Mouse (Mus musculus) cerebellum, adult 9-11 months (tissue): ENCODE results near the gene Htr1d.

Source experiments
- DNase-seq: peaks from one replicate; pipeline ENCODE4 v3.0.0; 2022

Gene Htr1d

DNA sequence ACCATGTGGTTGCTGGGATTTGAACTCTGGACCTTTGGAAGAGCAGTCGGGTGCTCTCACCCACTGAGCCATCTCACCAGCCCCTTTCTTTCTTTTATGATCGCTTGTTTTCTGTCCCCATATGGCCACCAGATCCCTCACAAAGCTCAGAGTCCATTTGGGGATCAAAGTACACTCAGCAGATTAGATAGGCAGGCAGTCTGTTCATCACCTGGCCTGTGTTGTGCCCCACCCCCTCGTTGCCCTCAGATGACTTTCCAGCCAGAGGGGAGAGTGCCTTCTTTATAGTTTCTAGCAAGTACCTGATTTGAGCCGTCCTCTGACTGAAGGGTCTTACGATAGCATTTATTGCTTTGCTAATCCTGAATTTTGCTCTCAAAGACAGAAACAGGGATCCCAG is 29.5 kb downstream of the Htr1d start:
- no peak for DNase-seq

DNA sequence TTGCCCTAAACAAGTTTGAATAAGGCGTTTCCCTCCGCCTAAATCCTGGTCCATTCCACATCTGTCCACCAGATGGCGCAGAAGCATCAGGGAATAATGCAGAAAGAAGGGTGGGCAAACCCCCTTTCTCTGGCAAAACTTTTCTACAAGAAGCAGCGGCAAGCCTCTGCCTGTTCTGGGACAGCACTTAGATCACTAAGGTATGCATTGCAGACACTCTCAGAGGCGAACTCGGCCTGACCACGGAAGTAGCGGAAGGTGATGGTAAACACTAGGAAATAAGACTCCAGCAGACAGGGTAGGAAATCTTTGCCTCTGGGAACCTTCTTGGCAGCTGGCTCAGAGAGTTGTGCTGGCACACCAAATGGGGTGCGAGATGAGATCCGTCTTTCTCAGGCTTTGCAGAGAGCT is 31.5 kb downstream of the Htr1d start:
- DNase-seq = peak; percentile 61

DNA sequence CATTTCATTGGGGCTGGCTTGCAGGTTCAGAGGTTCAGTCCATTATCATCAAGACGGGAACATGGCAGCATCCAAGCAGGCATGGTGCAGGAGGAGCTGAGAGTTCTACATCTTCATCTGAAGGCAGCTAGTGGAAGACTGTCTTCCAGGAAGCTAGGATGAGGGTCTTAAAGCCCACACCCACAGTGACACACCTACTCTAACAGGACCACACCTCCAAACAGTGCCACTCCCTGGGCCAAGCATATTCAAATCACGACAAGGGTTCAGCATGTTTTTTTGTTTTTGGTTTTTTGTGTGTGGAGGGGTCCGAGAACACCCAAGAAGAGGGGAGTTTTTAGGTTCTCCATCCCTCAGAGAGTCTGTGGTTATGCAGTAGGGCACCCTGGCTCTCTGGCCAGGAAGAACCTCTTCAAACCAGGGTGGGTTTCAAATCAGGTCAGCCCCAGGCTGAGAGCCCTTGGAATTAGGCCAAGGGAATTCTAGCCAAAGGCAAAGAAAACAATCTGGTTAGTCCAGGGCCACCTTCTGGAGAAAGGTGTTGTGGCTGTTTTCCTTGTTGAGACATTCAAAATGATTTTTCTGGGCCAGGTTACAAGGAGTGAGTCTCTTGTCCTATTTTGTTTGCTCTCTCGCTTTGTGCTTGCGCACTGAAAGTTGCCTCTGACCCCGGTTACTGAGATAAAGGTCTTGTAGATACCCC is 33.3 kb downstream of the Htr1d start:
- DNase-seq = peak; percentile 44

DNA sequence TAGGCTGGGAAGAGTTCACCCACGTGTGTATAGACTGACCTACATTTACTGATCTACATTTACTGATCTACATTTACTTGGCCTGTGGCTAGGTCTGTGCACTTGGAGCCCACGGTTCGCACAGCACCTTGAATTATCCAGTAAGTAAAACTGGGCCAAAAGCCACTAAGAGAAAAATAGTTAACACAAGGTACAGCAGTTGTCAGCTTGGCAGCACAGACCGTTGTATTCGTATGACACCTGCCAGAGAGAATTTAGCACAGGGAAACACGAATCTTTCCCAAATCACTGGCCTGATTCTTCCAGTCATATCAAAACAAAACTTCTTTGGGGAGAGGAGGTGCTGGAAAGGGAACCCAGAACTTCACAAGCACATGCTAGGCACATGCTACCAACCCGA is 35.0 kb downstream of the Htr1d start:
- DNase-seq = no peak

DNA sequence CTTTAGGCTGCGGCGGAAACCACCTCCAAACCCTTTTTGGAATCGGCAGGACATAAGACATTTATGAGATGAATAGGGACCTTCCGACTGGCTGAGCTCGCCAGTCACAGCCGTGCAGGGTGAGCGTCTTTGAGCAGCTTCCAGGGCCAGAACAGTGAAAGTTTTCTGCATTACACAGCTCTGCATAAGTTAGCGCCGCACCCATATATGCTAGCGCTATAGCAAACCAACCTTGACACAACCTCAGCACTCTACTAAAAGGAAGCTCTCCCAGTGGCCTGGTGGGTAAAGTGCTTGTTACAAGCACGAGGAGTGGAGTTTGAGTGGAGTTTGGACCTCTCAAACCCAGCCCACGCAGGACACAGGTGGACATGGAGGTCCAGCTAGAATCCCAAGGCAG is 35.9 kb downstream of the Htr1d start:
- no peak for DNase-seq

DNA sequence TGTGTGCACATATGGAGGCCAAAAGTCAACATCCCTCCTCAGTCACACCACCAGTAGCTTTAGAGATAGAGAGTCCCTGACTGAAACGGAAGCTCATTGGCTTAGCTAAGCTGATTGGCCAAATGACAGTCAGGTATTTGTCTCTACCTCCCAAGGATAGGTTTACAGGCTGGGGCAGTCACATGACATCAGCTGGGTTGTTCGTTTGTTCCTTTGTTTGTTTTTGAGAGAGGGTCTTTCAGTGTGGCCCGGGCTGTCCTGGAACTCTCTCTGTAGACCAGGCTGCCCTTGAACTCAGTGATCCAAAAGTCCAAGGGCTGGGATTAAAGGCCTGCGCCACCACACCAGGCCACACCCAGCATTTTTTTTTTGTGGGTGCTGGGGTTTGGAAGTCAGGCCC is 37.9 kb downstream of the Htr1d start:
- DNase-seq = no peak

DNA sequence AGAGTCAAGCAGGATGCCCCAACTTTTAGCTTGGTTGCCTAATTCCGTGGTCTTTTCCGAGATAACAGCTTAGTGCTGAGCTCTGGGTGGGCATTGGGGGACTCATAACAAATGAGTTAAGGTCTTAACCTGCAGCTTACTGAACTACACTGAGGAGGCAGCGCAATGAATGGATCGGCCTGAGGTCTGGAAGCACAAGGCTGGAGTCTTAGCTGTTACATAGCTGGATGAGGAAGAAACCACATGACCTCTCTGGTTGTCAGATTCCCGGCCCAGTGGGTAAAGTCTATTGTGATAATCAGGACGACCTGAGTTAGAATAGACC is 38.4 kb downstream of the Htr1d start:
- no peak for DNase-seq

DNA sequence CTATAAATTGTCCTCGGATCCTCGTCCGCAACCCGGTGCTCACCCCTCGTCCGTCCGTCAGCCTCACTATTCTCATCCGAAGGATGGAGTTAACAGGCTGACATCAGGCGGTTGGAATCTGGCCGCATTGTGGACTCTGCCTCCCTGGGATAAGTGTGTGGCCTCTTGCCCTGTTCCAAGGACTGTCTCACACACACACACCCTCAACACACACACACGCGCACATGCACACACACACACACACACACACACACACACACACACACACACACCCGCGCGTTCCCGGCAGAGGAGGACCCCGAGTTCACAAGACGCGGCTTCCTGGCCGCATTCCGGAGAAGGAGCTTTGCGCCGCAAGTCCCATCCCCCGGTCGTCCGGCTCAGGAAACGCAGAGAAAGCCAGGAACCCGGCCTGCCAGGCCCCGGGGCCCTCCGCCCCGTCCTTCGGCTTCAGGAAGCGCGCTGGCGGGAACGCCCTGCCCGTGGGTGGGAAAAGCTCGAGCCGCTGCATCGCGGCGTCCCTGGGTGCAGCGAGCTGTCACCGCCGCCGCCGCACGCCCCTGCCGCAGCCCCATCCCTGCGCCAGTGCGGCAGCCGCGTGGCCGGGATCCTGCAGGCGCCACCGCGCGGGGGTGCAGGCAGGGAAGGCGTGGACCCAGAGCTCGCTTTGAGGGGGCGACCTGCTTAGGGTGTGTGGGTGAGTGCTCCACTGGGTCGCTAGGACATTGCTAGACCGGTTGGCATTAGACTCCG is 38.9 kb downstream of the Htr1d start, which contains the start of gene 6030445D17Rik:
TSS of gene 6030445D17Rik (plus strand) at position 165 of the 753 bp plus-strand sequence.
- DNase-seq = peak; percentile 78

DNA sequence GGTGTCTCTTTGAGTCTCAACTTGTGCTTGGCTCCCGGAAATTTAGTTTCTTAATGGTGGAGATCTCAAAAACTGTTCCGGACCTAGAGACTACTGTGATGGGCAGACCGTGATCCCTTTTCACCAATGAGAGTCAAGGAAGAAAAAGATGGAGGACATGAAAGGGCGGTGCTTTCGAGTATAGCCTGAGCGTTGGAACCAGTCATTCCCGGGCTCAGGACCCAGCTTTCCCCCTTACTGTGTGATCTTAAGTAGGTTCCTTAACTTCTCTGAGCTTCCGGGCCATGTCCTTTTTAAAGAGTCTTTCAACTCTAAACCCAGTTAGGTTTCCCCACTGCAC is 39.5 kb downstream of the Htr1d start:
- DNase-seq = peak; percentile 60

DNA sequence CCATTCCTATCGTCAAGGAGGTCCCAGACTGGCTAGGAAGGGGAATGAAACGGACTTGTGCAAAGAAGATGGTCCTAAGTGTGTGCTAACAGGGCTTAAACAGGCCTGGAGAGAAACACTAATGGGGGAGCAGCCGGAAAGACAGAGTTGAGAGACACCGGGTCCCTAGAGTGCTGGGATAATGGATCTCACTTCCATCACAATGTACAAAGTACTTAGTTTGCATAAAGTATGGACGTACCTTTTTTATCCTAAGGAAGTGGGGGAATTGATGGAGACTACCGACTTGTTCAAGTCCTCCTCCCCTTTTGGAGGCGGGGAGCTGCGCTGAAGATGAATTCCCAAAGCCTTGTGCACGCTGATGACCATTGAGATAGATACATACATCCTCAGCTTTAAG is 40.1 kb downstream of the Htr1d start:
- DNase-seq = no peak

DNA sequence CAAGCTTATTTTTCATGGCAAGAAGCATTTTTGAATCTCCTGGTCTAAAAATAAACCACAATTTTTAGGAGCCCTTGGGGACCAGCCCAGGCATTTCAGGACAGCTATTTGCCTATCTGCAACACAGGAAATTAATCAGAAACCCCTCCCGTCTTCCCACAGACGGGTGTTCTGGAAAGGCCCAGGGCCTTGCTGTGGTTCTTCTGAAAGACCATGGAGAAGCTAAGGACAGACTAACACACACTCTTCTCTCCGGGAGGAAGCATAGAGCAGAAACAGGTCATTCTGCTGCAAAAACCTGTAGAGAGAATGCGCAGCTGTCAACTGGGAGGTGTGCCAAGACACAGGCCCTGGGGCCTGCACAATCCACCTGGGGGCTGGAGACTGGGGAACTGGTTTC is 42.9 kb downstream of the Htr1d start:
- DNase-seq = peak; percentile 89

DNA sequence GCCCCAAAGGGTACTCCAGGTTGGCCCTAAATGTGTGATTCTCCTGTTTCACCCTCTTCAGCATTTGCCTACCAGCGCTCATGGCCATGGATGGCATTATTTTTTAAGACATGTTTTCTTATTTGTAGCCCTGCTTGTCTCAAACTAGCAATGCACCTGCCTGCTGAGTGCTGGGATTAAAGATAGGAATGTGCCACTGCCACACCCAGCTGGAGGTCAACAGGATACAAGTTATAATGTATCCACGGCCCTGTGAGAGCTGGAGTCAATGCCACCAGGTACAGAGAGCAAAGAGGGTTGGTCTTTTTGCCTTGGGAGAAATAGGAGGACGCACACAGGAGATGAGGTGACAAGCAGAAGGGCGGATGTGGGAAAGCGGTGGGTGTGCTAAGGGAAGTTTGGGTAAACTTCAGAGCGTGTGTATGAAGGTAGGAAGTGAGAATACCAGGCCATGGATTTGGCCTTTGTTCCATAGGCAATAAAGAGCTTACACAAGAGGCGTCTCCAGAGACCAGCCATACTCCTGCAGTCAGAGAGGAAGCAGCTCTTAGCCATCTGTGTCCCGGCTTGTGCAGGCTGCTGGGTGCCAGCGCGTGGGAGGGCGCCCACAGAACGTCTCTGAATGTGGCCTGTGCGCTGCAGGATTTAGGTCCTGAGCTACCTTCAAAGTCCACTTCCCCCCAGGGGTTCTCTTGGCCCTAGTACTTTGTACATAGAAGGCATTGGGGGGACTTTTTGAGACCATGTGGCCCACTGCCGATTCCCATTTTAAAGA is 45.4 kb downstream of the Htr1d start:
- peak; percentile 82 for DNase-seq

DNA sequence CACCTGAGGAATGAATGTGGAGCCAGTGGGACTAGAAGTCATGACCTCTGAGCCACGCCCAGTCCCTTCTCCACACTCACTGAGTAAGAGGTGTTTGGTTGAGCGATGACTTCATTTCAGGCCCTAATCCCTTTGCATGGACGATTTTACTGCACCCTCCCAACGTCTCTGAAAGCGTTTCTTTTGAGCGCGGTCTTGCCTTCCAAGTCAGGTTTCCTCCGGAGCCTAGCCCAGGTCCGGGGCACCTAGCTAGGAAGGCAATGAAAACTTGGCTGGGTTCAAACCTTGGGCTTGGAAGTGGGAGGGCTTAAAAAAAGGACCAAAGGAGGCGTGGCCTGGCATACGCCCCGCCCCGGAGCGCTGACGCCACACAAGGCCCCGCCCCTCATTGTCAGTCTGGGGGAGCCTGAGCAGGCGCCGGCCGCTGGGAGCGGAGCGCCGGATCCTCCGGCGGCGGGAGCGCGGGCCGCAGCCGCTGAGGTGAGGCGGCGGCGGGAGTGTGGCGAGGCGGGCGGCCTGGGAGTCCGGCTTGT is 46.1 kb downstream of the Htr1d start, which contains the start of gene Luzp1:
TSS of gene Luzp1 (plus strand) at position 391 of the 533 bp plus-strand sequence.
- DNase-seq = peak; percentile 96

DNA sequence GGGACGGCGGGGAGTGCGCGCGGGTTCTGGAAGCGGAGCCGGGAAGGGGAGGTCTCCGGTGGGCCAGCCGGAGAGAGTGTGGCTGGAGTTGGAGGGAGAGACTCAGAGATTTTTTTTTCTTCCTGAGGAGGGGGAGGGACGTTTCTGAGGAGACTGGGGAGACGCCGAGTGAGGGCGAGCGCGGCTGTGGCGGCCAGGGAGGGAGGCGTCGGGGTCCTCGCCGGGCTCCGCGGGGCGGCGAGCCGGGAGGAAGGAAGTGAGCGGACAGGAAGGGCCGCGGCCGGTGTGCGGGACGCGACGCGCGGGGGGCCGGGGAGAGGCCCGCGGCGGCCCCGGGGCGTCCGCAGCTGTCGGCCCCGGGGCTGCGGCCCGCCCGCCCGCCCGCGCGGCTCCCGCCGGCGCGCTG is 46.6 kb downstream of the Htr1d start:
- no peak for DNase-seq

DNA sequence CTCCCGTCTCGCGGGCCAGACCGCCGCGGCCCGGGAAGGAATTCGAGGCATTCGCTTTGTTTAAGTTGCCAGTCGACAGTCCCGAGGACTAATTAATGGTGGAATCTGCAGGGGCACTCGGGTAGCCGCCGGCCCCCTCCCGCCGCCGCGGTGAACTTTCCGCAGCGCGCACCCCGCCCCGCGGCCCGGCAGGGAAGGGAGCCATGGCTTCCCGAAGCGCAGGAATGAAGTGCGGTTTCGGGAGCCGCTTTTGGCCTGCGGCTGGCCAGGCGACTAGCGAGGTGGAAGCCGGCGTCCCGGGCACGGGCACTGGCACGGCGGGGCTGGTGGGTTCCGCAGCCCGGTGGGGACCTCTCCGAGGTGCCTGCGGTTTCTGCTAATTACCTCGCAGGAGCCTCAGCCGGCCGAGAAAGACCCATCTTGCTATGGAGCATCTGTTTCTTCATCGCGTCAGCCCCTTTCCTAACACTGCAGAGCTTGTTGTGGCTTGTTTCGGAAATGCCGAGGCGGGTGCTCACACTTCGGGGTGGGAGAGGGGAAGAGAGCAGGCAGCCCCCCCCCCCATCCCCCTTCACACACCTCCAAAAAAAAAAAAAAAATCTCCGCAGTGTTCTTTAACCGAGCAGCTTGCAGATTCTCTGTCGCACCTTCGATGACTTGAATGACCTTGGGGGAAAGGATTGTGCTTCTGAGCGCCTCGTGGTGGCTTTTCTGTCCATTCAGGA is 47.2 kb downstream of the Htr1d start:
- peak; percentile 62 for DNase-seq

DNA sequence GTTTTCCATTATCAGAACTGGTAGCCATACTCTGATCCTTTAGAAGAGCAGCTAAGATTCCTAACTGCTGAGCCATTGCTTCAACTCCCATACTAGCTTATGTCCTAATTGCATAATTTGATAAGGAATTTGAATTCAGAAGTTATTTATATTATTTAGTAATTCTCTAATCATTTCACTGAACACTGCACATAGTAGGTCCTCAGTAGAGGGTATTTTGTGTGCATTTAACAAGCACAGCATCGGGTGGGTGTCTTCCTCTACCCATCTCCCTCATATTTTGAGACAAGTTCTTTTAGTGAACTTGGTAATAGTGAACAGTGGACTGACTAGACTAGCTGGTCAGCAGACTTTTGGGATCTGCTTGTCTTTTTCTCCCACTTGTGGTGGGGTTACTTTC is 53.4 kb downstream of the Htr1d start:
- no peak for DNase-seq

DNA sequence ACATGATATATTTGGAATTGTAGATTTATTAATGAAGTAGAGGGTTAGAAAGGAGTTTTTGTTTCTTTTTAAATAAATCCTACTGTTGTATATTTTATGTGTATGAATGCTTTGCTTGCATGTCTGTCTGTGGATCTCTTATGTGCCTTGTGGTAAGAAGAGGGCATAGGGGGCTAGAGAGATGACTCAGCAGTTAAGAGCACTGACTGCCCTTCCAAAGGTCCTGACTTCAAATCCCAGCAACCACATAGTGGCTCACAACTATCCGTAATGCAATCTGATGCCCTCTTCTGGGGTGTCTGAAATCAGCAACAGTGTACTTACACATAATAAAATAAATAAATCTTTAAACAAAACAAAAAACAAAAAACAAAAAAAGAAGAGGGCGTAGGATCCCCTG is 63.2 kb downstream of the Htr1d start:
- DNase-seq = no peak
